ENCODE assay signal across 28 mouse cellular contexts in genomic region chr8:75348047-75348446, GRCm38 (mm10). TPM values are rescaled to one million over a fixed set of nuclear protein-coding genes. Genes with fewer than 3 reads are reported as not detected.
DNase-seq lines count a peak whose midpoint lies in the region; ATAC-seq and TF ChIP-seq lines count a peak whose summit lies in the region.
"Had no signal": no experiment of that assay in that cellular context is flagged by ENCODE, and none has a peak within 500 bp of the region (broad histone marks: within the 10 kb centered on the region; RNA-seq: fewer than 3 reads in every experiment).

No protein-coding gene starts in this region.

- no peak overlapping the region for H3K4me2 ChIP-seq in embryonic facial prominence, embryonic 14.5 days (ENCODE audit: low read depth, low read length)
- no peak overlapping the region for H3K4me2 ChIP-seq in liver, embryonic 12.5 days
- H3K4me2 ChIP-seq: embryonic facial prominence, embryonic 13.5 days; forebrain, embryonic 13.5 days; heart, embryonic 13.5 days; hindbrain, embryonic 14.5 days had no signal

- H3K4me3 ChIP-seq in embryonic facial prominence, embryonic 14.5 days (ENCODE audit: low read depth, low read length) = no peak overlapping the region
- no peak overlapping the region for H3K4me3 ChIP-seq in embryonic facial prominence, embryonic 10.5 days
- no peak overlapping the region for H3K4me3 ChIP-seq in liver, adult 2 months (ENCODE audit: insufficient read depth, low read depth, low read length)
- H3K4me3 ChIP-seq in liver, embryonic 12.5 days = no peak overlapping the region
- H3K4me3 ChIP-seq in brown adipose tissue, adult 24 weeks (ENCODE audit: insufficient read depth, low read depth, low read length) = no peak overlapping the region
- H3K4me3 ChIP-seq: embryonic facial prominence, embryonic 13.5 days; forebrain, embryonic 10.5 days; forebrain, embryonic 13.5 days; heart, adult 2 months; heart, embryonic 10.5 days; heart, embryonic 13.5 days had no signal

- DNase-seq in embryonic facial prominence, embryonic 14.5 days (ENCODE audit: low spot score) = peak; percentile 26
- DNase-seq in embryonic facial prominence, embryonic 10.5 days (ENCODE audit: low spot score) = no peak
- DNase-seq in liver, adult 2 months (ENCODE audit: extremely low read depth, low read depth, low spot score) = peak; percentile 44
- no peak for DNase-seq in right cerebral cortex, adult 18-20 months
- DNase-seq: adrenal gland, adult 8-10 months; cerebellum, adult 18-20 months; cerebellum, adult 9-11 months; cerebellum, postnatal 25 days; gastrocnemius, postnatal 10 days; heart, adult 2 months; heart, postnatal 14 days; heart, postnatal 4 days had no signal

- no peaks in the 10 kb centered on the region for H3K36me3 ChIP-seq in embryonic facial prominence, embryonic 14.5 days (ENCODE audit: control insufficient read depth, insufficient read depth, low read length)
- H3K36me3 ChIP-seq in embryonic facial prominence, embryonic 10.5 days (replicated peaks) = no peaks in the 10 kb centered on the region
- H3K36me3 ChIP-seq in liver, adult 2 months (ENCODE audit: control insufficient read depth, insufficient read depth, low read length) = no peaks in the 10 kb centered on the region
- no peaks in the 10 kb centered on the region for H3K36me3 ChIP-seq in liver, embryonic 12.5 days
- H3K36me3 ChIP-seq: embryonic facial prominence, embryonic 13.5 days; forebrain, embryonic 10.5 days; heart, embryonic 10.5 days; heart, embryonic 13.5 days had no signal

- 37% methylated on average over 1 of the region's 1 CpGs for WGBS in embryonic facial prominence, embryonic 14.5 days
- 77% methylated on average over 1 of the region's 1 CpGs for WGBS in embryonic facial prominence, embryonic 10.5 days
- 28% methylated on average over 1 of the region's 1 CpGs for WGBS in liver, adult 2 months
- WGBS in liver, embryonic 12.5 days (ENCODE audit: insufficient replicate concordance) = 42% methylated on average over 1 of the region's 1 CpGs

- no peak overlapping the region for H3K9ac ChIP-seq in embryonic facial prominence, embryonic 14.5 days (ENCODE audit: low read depth, low read length)
- no peak overlapping the region for H3K9ac ChIP-seq in liver, adult 2 months (ENCODE audit: low read depth, low read length)
- no peak overlapping the region for H3K9ac ChIP-seq in liver, embryonic 12.5 days
- H3K9ac ChIP-seq: embryonic facial prominence, embryonic 13.5 days; forebrain, embryonic 13.5 days; heart, embryonic 13.5 days; hindbrain, embryonic 14.5 days had no signal

- no peaks in the 10 kb centered on the region for H3K4me1 ChIP-seq in embryonic facial prominence, embryonic 14.5 days (ENCODE audit: control insufficient read depth, insufficient read depth, low read length)
- H3K4me1 ChIP-seq in embryonic facial prominence, embryonic 10.5 days = no peaks in the 10 kb centered on the region
- H3K4me1 ChIP-seq in liver, adult 2 months (ENCODE audit: control insufficient read depth, insufficient read depth, low read length) = no peaks in the 10 kb centered on the region; the same call in 1 of the 2 replicates
- no peaks in the 10 kb centered on the region for H3K4me1 ChIP-seq in liver, embryonic 12.5 days
- H3K4me1 ChIP-seq in brown adipose tissue, adult 24 weeks (ENCODE audit: control insufficient read depth, insufficient read depth, insufficient read length, low read length) = peaks cover 7% of the 10 kb centered on the region; the same call in 1 of the 2 replicates
- H3K4me1 ChIP-seq: embryonic facial prominence, embryonic 13.5 days; forebrain, embryonic 10.5 days; forebrain, embryonic 13.5 days; heart, embryonic 10.5 days; heart, embryonic 13.5 days had no signal

- TF ChIP-seq CTCF in liver, adult 2 months (IDR thresholded peaks at IDR 0.05; ENCODE audit: low read depth, low read length) = no peak

- no peak for TF ChIP-seq POLR2A in liver, adult 2 months (IDR thresholded peaks at IDR 0.05; ENCODE audit: extremely low read depth, insufficient read depth, low read length)

- no peak overlapping the region for H3K27ac ChIP-seq in embryonic facial prominence, embryonic 14.5 days (replicated peaks; ENCODE audit: low read depth, low read length)
- no peak overlapping the region for H3K27ac ChIP-seq in embryonic facial prominence, embryonic 10.5 days (replicated peaks)
- no peak overlapping the region for H3K27ac ChIP-seq in liver, adult 2 months (replicated peaks; ENCODE audit: insufficient read depth, low read depth, low read length)
- H3K27ac ChIP-seq in liver, embryonic 12.5 days = no peak overlapping the region
- peak overlapping the region; percentile 89; the same call in 1 of the 2 replicates for H3K27ac ChIP-seq in brown adipose tissue, adult 24 weeks (replicated peaks; ENCODE audit: low read depth, low read length)
- H3K27ac ChIP-seq: embryonic facial prominence, embryonic 13.5 days; forebrain, embryonic 10.5 days; forebrain, embryonic 13.5 days; heart, adult 2 months; heart, embryonic 10.5 days; heart, embryonic 13.5 days; hindbrain, embryonic 14.5 days; hindbrain, postnatal 0 days had no signal

- no peak for ATAC-seq in embryonic facial prominence, embryonic 14.5 days (ENCODE audit: low read depth)
- ATAC-seq in liver, embryonic 12.5 days = no peak
- ATAC-seq: activated CD4-positive, CD25-positive, alpha-beta regulatory T cell, adult 4 months; CD4-positive, CD25-positive, alpha-beta regulatory T cell, adult 4 months; forebrain, embryonic 13.5 days; forebrain, embryonic 16.5 days; hindbrain, postnatal 0 days; inflammation-experienced regulatory T-cells, adult 6 months; intestine, embryonic 16.5 days had no signal

- H3K9me3 ChIP-seq in embryonic facial prominence, embryonic 14.5 days (ENCODE audit: control insufficient read depth, low read length) = no peaks in the 10 kb centered on the region
- no peaks in the 10 kb centered on the region for H3K9me3 ChIP-seq in embryonic facial prominence, embryonic 10.5 days
- no peaks in the 10 kb centered on the region for H3K9me3 ChIP-seq in liver, embryonic 12.5 days (replicated peaks)
- H3K9me3 ChIP-seq: embryonic facial prominence, embryonic 13.5 days; forebrain, embryonic 10.5 days; forebrain, embryonic 13.5 days; heart, embryonic 10.5 days; heart, embryonic 13.5 days had no signal

- H3K79me2 ChIP-seq in liver, adult 2 months (ENCODE audit: control insufficient read depth, insufficient read depth, low read length) = no peaks in the 10 kb centered on the region

- H3K27me3 ChIP-seq in embryonic facial prominence, embryonic 14.5 days (replicated peaks; ENCODE audit: control insufficient read depth, insufficient read depth, low read length) = no peaks in the 10 kb centered on the region
- no peaks in the 10 kb centered on the region for H3K27me3 ChIP-seq in embryonic facial prominence, embryonic 10.5 days (replicated peaks; ENCODE audit: low read depth, poor library complexity, severe bottlenecking)
- no peaks in the 10 kb centered on the region for H3K27me3 ChIP-seq in liver, adult 2 months (ENCODE audit: control insufficient read depth, insufficient read depth, low read length)
- no peaks in the 10 kb centered on the region for H3K27me3 ChIP-seq in liver, embryonic 12.5 days (replicated peaks)
- H3K27me3 ChIP-seq: embryonic facial prominence, embryonic 13.5 days; forebrain, embryonic 13.5 days; heart, embryonic 13.5 days had no signal

RNA-seq across cellular contexts. Expression of gene Gm10358, which starts 58.3 kb away (rescaled TPM):
- 0.35 TPM in 1 of 2 replicates, not detected in the other for polyA plus RNA-seq in embryonic facial prominence, embryonic 14.5 days (2014; fragmentation: Nextera tagmentation; extraction: Ambion mirVana)
- 0.30 TPM in 1 of 2 replicates, not detected in the other for polyA plus RNA-seq in embryonic facial prominence, embryonic 10.5 days (2016; fragmentation: Nextera tagmentation; extraction: Ambion mirVana)
- 0.81 and 0.92 TPM in 2 replicates for total RNA-seq in liver, adult 2 months (2014; rRNA removed)
- polyA plus RNA-seq in liver, adult 2 months (2012; rRNA removed) = 0.36 and 0.46 TPM in 2 replicates
- polyA plus RNA-seq in liver, embryonic 12.5 days (2016; fragmentation: Nextera tagmentation; extraction: Ambion mirVana) = 0.13 TPM in 1 of 2 replicates, not detected in the other
- 1.9 TPM in 1 of 2 replicates, not detected in the other for polyA plus RNA-seq in brown adipose tissue, adult 24 weeks (2012; ENCODE audit: insufficient read depth, insufficient read length, missing spikeins)
- total RNA-seq: adrenal gland, adult 8-10 months; granulocyte monocyte progenitor cell, adult 5-6 weeks; heart, adult 2 months had no signal
- polyA plus RNA-seq: C2C12; embryonic facial prominence, embryonic 13.5 days; hindbrain, postnatal 0 days had no signal

Comparison
In these comparisons a context has a peak if more than half of its experiments do, and no peak if none do; other contexts are left out.
1. DNase-seq: peak in embryonic facial prominence, embryonic 14.5 days (single experiment) and liver, adult 2 months (single experiment); none in embryonic facial prominence, embryonic 10.5 days (single experiment) and right cerebral cortex, adult 18-20 months (single experiment).